Mouse (Mus musculus) ES-Bruce4 (cell line): Measurements from ENCODE around the gene Tlk1. TPM values are rescaled to one million over a fixed set of nuclear protein-coding genes. Genes with fewer than 3 reads are reported as not detected.

Experiments
- H3K27ac ChIP-seq: 2 replicates; pipeline ENCODE4 v1.5.1; 2012; ENCODE audit warnings: low read length, inconsistent platforms; ENCODE audit not compliant: insufficient read depth
- H3K27me3 ChIP-seq: 2 replicates; pipeline ENCODE4 v1.6.1; 2012; ENCODE audit warnings: mild to moderate bottlenecking, low read length, inconsistent platforms; ENCODE audit not compliant: control insufficient read depth, poor library complexity, insufficient read depth, severe bottlenecking
- H3K36me3 ChIP-seq: 2 replicates; pipeline ENCODE4 v1.6.1; 2012; ENCODE audit warnings: inconsistent platforms, mild to moderate bottlenecking, low read length, moderate library complexity; ENCODE audit not compliant: control insufficient read depth, poor library complexity, insufficient read depth, severe bottlenecking
- H3K4me1 ChIP-seq: one replicate; pipeline ENCODE4 v1.8.1; 2011; ENCODE audit warnings: low read length; ENCODE audit not compliant: control insufficient read depth, insufficient read depth
- H3K4me3 ChIP-seq: 2 replicates; pipeline ENCODE4 v1.5.1; 2011; ENCODE audit warnings: low read depth, mild to moderate bottlenecking, low read length
- H3K9ac ChIP-seq: 2 replicates; pipeline ENCODE4 v1.6.1; 2012; ENCODE audit warnings: low read depth, mild to moderate bottlenecking, inconsistent platforms; ENCODE audit not compliant: poor library complexity, severe bottlenecking
- H3K9me3 ChIP-seq: replicated peaks from 2 replicates; pipeline ENCODE4 v1.6.1; 2012; ENCODE audit warnings: mild to moderate bottlenecking, low read length, inconsistent platforms; ENCODE audit not compliant: control insufficient read depth, poor library complexity, insufficient read depth, severe bottlenecking
- CTCF ChIP-seq: IDR thresholded peaks from one replicate; pipeline ENCODE4 v1.8.1; 2011; ENCODE audit warnings: low read depth, low read length
- EP300 ChIP-seq: IDR thresholded peaks from 2 replicates; pipeline ENCODE4 v1.6.1; 2011; ENCODE audit warnings: low read depth, low read length; ENCODE audit not compliant: insufficient read depth
- POLR2A ChIP-seq: IDR thresholded peaks from one replicate; pipeline ENCODE4 v1.8.1; 2011; ENCODE audit warnings: low read length; ENCODE audit not compliant: insufficient read depth
- polyA plus RNA-seq: library from polyadenylated mRNA; stranded (reverse); fragments of >200 nt; gene quantifications from 2 replicates; pipeline ENCODE4 v1.2.4, GENCODE M21; 2011; ENCODE audit warnings: low read depth; ENCODE audit not compliant: missing spikeins, insufficient read depth, insufficient read length

Gene Tlk1
- polyA plus RNA-seq, 1 experiment: 83.4 TPM

DNA sequence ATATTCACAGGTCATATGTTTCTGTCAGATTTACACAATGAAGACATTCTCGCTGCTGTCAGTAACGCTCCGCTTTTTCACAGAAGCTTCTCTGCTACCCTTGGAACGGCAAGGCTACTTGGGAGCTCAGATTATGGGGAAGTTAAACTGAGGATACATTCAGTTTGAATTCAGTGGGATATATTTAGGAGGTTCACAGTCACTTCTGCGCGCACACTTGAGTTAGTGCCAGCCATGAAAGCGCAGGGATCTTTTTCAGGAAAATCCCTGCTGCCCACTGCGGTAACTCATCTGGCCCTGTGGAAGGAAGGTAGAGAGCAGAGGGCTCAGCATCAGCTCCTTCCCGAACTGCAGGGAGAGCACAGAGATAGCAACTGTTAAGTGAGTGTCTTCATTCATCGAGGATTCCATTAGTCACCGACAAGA, 27.3 kb upstream of the Tlk1 start:
- Histone ChIP-seq H3K4me1 (no peaks in the 10 kb centered on the region), H3K27ac (no peak overlapping the region), H3K36me3 (no peaks in the 10 kb centered on the region), H3K27me3 (no peaks in the 10 kb centered on the region), H3K9me3 (no peaks in the 10 kb centered on the region), H3K9ac (no peak overlapping the region), H3K4me3 (no peak overlapping the region)
- TF ChIP-seq CTCF (no peak), POLR2A (no peak), EP300 (no peak)

DNA sequence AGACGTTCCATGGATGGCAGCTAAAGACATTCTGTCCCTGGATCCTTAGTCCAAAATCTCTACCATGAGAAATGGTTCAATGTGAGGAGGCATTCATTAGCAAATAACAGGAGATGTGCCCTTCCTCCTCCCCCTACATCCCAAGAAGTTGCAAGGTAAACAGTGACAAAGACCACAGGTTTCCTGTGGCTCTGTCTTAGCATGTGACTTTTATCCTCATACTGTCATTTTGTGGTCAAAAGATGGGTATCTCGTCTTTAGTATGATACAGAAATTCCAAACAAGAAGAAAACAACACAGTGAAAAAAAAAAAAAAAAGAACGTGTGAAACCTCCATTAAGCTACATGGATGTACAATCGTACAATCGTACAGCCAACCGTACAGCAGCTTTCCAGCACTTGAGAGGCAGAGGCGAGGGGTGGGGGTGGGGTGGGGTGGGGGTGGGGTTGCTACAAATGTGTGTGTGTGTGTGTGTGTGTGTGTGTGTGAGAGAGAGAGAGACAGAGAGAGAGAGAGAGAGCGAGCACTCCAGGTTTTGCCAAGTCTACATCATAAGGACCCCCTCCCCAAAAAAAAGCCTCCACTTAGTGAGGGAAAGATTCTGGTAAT, 26.8 kb upstream of the Tlk1 start:
- Histone ChIP-seq H3K36me3 (no peaks in the 10 kb centered on the region), H3K4me1 (no peaks in the 10 kb centered on the region), H3K27ac (no peak overlapping the region), H3K9ac (no peak overlapping the region), H3K4me3 (no peak overlapping the region), H3K9me3 (no peaks in the 10 kb centered on the region), H3K27me3 (no peaks in the 10 kb centered on the region)
- TF ChIP-seq CTCF: no peak
- TF ChIP-seq POLR2A: no peak
- TF ChIP-seq EP300: no peak

DNA sequence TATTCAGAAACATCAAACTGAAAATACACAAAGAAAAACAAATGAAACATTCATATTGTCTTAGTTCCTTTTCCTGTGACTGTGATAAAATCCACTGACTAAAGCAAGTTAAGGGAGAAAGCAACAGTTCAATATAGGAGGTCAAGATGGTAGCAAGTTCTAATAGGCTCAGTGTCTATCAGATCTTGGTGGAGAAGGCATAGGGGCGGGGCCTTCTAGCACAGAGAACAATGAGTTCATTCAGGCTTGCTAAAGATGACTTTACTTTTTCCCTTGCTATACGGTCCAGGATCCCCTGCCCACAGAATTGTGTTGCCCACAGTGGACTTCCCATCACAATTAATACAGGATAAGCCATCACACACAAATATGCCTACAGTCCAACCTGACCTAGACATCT, 20.3 kb upstream of the Tlk1 start:
- H3K9ac ChIP-seq: no peak overlapping the region
- H3K9me3 ChIP-seq: no peaks in the 10 kb centered on the region
- H3K4me3 ChIP-seq: no peak overlapping the region
- no peak overlapping the region for H3K27ac ChIP-seq
- no peaks in the 10 kb centered on the region for H3K4me1 ChIP-seq
- no peaks in the 10 kb centered on the region for H3K36me3 ChIP-seq
- no peaks in the 10 kb centered on the region; the same call in 1 of the 2 replicates for H3K27me3 ChIP-seq
- TF ChIP-seq POLR2A (no peak), CTCF (no peak), EP300 (no peak)

DNA sequence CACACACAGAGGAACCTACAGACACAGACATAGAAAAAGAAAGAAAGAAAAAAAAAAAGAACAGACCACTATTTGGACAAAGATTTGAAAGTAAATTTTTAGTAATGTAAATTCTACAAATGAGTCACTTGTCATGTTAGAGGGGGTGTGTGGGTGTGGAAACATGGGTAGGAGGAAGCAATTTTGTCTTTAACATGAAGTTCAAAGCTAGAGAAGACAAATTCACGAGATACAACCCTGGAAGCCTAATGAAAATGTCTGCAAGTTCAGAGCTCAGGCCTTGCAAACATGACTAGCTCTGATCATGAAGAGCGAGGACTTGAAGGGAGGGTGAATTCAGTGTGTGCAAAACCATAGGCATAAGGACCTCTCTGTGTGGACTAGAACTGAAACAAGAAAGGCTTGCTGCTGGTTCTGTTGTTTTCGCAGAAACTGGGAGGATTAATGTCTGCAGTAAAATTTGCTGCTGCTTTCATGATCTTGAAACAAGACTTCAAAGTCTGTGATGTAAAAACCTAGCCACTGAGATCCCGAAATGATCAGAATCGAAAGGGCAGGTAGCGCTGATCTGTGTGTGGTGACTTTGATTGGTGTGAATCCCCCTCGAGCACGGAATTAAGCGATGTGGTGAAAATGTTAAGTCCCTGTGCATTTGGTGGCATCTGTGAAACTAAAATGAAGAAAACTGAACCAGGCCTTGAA, 19.3 kb upstream of the Tlk1 start:
- Histone ChIP-seq H3K9ac (no peak overlapping the region), H3K4me1 (no peaks in the 10 kb centered on the region), H3K4me3 (no peak overlapping the region), H3K27ac (no peak overlapping the region), H3K9me3 (no peaks in the 10 kb centered on the region), H3K36me3 (no peaks in the 10 kb centered on the region), H3K27me3 (no peaks in the 10 kb centered on the region; the same call in 1 of the 2 replicates)
- TF ChIP-seq CTCF: no peak
- no peak for TF ChIP-seq POLR2A
- TF ChIP-seq EP300: no peak

DNA sequence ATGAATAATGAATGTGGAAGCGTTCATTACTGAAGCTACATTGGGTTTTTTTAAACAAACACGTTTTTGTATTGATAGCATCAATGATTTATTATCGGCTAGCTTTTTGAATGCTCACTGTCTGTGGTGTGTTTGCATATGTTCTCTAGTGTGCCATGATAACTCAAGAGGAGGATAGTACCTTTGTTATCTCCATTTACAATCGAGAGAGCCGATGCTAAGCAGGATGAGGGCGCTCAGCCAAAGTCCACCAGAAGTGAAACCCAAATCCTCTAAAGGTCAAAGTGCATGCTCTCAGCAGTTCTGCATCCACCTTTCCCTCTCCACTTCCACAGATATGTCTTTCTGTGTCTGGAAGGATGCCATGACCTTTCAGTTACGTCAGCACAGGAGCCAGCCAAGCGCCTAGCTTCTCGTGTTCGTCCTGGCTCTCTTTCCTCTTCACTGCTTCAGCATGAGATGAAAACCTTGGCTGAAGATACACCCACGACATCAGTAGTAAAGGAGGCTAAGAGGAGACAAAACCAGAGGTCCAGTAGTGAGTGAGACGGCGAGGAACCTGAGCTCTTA, 16.6 kb upstream of the Tlk1 start:
- Histone ChIP-seq H3K9ac (no peak overlapping the region), H3K4me1 (no peaks in the 10 kb centered on the region), H3K4me3 (no peak overlapping the region), H3K9me3 (no peaks in the 10 kb centered on the region), H3K27me3 (no peaks in the 10 kb centered on the region; the same call in 1 of the 2 replicates), H3K36me3 (no peaks in the 10 kb centered on the region), H3K27ac (no peak overlapping the region)
- TF ChIP-seq POLR2A: no peak
- TF ChIP-seq CTCF: no peak
- TF ChIP-seq EP300: no peak
